Mouse (Mus musculus) heart, embryonic 10.5 days (tissue): ENCODE results near the gene Ecm2. TPM values are rescaled to one million over a fixed set of nuclear protein-coding genes. Genes with fewer than 3 reads are reported as not detected.

ENCODE experiments used
- DNase-seq: peaks from one replicate; pipeline ENCODE4 v3.0.0-alpha.2; 2017; ENCODE audit warnings: low spot score
- H3K27ac ChIP-seq: fragments of 300-500 bp; sonication (generic); 2 replicates; pipeline ENCODE4 v1.5.1; 2016; ENCODE audit warnings: mild to moderate bottlenecking
- H3K27me3 ChIP-seq: fragments of 300-500 bp; sonication (generic); 2 replicates; pipeline ENCODE4 v1.6.1; 2016; ENCODE audit warnings: mild to moderate bottlenecking; ENCODE audit not compliant: poor library complexity, insufficient read depth, severe bottlenecking
- H3K36me3 ChIP-seq: fragments of 300-500 bp; sonication (generic); 2 replicates; pipeline ENCODE4 v1.6.1; 2016; ENCODE audit warnings: mild to moderate bottlenecking, moderate library complexity
- H3K4me1 ChIP-seq: fragments of 300-500 bp; sonication (generic); 2 replicates; pipeline ENCODE4 v1.6.1; 2016; ENCODE audit warnings: mild to moderate bottlenecking
- H3K4me3 ChIP-seq: fragments of 300-500 bp; sonication (generic); 2 replicates; pipeline ENCODE4 v1.5.1; 2016; ENCODE audit warnings: mild to moderate bottlenecking, moderate library complexity
- H3K9me3 ChIP-seq: fragments of 300-500 bp; sonication (generic); 2 replicates; pipeline ENCODE4 v1.6.1; 2016; ENCODE audit warnings: mild to moderate bottlenecking, moderate library complexity
- WGBS: fragments of 180-500 bp; shearing (Covaris S2); methylation state at CpG from one replicate; pipeline ENCODE4 v1.1.7; 2016; 5-methylcytosine and 5-hydroxymethylcytosine counted together
- polyA plus RNA-seq: library from polyadenylated mRNA; unstranded; fragments of >200 nt; fragmentation: Nextera tagmentation; extraction: Ambion mirVana; gene quantifications from 2 replicates; pipeline ENCODE4 v1.2.1, GENCODE M21; 2016

Ecm2 gene
- polyA plus RNA-seq, 1 experiment from 2014 or later, result 0.63 TPM

GRCm38 (mm10) chr13:49538693-49539092 lies 34.1 kb downstream of the Ecm2 start:
- DNase-seq, result no peak
- H3K36me3 ChIP-seq, result no peaks in the 10 kb centered on the region
- H3K27ac ChIP-seq, result no peak overlapping the region
- no peak overlapping the region for H3K4me3 ChIP-seq
- WGBS, result 78% methylated on average over 1 of the region's 1 CpGs
- no peaks in the 10 kb centered on the region for H3K4me1 ChIP-seq
- no peaks in the 10 kb centered on the region for H3K9me3 ChIP-seq
- no peaks in the 10 kb centered on the region for H3K27me3 ChIP-seq

- Histone ChIP-seq H3K36me3 (no peaks in the 10 kb centered on the region), H3K27me3 (no peaks in the 10 kb centered on the region), H3K4me3 (no peak within 1 kb of the TSS), H3K27ac (no peak within 1 kb of the TSS), H3K9me3 (no peaks in the 10 kb centered on the region), H3K4me1 (peaks cover 8% of the 10 kb centered on the region; the same call in 1 of the 2 replicates)
- WGBS, result 87% methylated on average over 3 of the region's 3 CpGs
- DNase-seq, result no peak
Observed at GRCm38 (mm10) chr13:49544279-49544678, 39.7 kb downstream of the Ecm2 start, which contains the start of gene Aspn. TSS of gene Aspn (plus strand) at chr13:49544443.

DNA sequence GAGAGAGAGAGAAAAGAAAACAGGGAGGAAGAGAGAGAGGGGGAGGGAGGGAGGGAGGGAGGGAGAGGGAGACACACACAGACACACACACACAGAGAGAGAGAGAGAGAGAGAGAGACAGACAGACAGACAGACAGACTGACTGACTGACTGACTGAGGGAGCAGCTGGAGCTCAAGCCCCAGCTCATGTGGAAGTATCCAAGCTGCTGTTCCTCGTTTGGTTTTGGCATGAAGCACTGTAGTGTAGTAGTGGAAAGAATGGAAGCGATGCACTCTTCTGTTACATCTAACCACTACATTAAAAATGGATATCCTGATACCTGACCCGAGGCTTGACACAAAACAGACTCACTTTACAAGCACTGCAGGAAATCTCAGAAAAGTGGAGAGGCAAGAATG lies 41.0 kb downstream of the Ecm2 start:
- Histone ChIP-seq H3K4me3 (no peak overlapping the region), H3K27ac (no peak overlapping the region), H3K27me3 (no peaks in the 10 kb centered on the region), H3K9me3 (no peaks in the 10 kb centered on the region), H3K4me1 (peaks cover 8% of the 10 kb centered on the region; the same call in 1 of the 2 replicates), H3K36me3 (no peaks in the 10 kb centered on the region)
- WGBS, result 39% methylated on average over 3 of the region's 3 CpGs
- DNase-seq, result no peak

- H3K27me3 ChIP-seq, result no peaks in the 10 kb centered on the region
- no peak for DNase-seq
- 84% methylated on average over 1 of the region's 1 CpGs for WGBS
- no peak overlapping the region for H3K4me3 ChIP-seq
- H3K4me1 ChIP-seq, result peaks cover 8% of the 10 kb centered on the region; the same call in 1 of the 2 replicates
- H3K27ac ChIP-seq, result no peak overlapping the region
- H3K9me3 ChIP-seq, result no peaks in the 10 kb centered on the region
- H3K36me3 ChIP-seq, result no peaks in the 10 kb centered on the region
Observed at GRCm38 (mm10) chr13:49546517-49546916, 41.9 kb downstream of the Ecm2 start.

DNA sequence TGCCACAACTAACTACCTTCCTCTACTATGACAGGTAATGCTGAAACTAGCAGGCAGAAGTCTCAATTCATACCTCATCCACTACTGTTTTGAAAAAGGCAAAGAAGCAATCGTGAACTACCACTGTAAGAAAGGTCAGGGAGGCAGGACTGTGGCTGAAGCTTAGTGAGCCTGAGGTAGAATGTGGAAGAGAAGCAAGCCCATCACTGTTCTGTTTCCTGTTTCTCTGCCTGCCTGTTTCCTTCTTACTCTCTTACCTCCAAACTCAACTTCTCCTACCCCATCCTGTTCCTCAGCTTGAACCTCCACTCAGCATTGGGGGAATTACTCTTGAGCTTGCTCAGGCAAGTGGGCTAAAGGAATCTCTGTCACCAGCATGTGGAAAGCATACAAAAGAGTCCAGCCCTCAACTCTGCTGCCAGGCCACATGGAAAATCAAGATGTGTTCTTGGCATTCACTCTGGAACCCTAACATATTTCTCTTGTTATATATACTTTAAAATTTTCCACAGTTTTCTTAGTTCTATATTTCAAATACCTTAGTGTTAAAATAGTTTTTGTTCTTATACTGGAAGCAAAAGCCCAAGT lies 43.0 kb downstream of the Ecm2 start:
- Histone ChIP-seq H3K27me3 (no peaks in the 10 kb centered on the region), H3K4me3 (no peak overlapping the region), H3K4me1 (peaks cover 8% of the 10 kb centered on the region; the same call in 1 of the 2 replicates), H3K36me3 (no peaks in the 10 kb centered on the region), H3K9me3 (no peaks in the 10 kb centered on the region), H3K27ac (no peak overlapping the region)
- WGBS, result 73% methylated on average over 1 of the region's 1 CpGs
- no peak for DNase-seq

- H3K4me3 ChIP-seq, result no peak overlapping the region
- 90% methylated on average over 3 of the region's 3 CpGs for WGBS
- DNase-seq, result no peak
Observed at GRCm38 (mm10) chr13:49549616-49550015, 45.0 kb downstream of the Ecm2 start.

DNA sequence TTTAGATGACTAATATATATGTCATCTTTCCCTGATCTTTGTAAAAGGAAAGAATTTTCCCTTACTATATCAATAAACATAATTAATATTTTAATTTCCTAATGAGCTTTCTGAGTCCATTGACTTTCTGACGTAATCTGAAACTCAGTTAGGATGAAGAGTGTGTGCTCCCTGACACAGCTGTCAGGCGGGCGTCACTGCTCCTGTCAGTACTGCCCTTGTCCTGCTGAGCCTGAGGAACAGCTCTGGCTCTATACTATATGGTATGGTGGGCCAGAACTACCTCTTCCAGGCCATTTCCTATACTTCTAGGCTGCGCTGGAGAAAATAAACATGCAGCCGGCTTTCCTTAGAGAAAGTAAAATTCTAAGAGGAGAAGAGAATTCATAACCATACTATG lies 49.9 kb downstream of the Ecm2 start:
- Histone ChIP-seq H3K4me1 (no peaks in the 10 kb centered on the region), H3K27ac (no peak overlapping the region), H3K27me3 (no peaks in the 10 kb centered on the region), H3K36me3 (no peaks in the 10 kb centered on the region), H3K4me3 (no peak overlapping the region), H3K9me3 (no peaks in the 10 kb centered on the region)
- WGBS, result 73% methylated on average over 5 of the region's 5 CpGs
- no peak for DNase-seq

More at GRCm38 (mm10) chr13:49549616-49550015, 45.0 kb downstream of the Ecm2 start:
- Histone ChIP-seq H3K27ac (no peak overlapping the region), H3K27me3 (no peaks in the 10 kb centered on the region), H3K9me3 (no peaks in the 10 kb centered on the region), H3K4me1 (peaks cover 8% of the 10 kb centered on the region; the same call in 1 of the 2 replicates), H3K36me3 (no peaks in the 10 kb centered on the region)

DNA sequence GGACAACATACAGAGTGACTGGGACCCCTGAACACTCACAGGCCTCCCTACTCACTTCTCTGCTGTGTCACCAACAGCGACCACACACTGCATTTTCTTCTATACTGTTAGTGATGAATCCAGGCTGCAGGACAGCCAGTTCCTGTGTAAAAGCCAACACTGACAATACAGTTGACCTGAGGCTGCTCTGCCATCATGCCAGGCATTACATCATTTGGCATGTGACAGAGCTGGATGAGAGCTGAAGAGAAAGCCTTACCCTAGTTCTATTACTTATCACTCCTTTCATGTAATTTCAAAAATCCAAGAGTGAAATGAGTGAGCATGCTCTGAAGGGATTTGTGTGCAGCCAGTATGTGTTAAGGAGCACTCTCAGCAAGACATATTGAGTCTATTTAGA lies 51.6 kb downstream of the Ecm2 start:
- H3K27ac ChIP-seq, result no peak overlapping the region
- H3K36me3 ChIP-seq, result no peaks in the 10 kb centered on the region
- H3K27me3 ChIP-seq, result no peaks in the 10 kb centered on the region
- no peak for DNase-seq
- 87% methylated on average over 1 of the region's 1 CpGs for WGBS
- H3K4me3 ChIP-seq, result no peak overlapping the region
- H3K4me1 ChIP-seq, result no peaks in the 10 kb centered on the region
- H3K9me3 ChIP-seq, result no peaks in the 10 kb centered on the region

- WGBS, result 60% methylated on average over 1 of the region's 1 CpGs
- no peak overlapping the region for H3K4me3 ChIP-seq
- no peaks in the 10 kb centered on the region for H3K36me3 ChIP-seq
- no peaks in the 10 kb centered on the region for H3K4me1 ChIP-seq
- H3K27me3 ChIP-seq, result no peaks in the 10 kb centered on the region
- no peak for DNase-seq
- no peaks in the 10 kb centered on the region for H3K9me3 ChIP-seq
- H3K27ac ChIP-seq, result no peak overlapping the region
Observed at GRCm38 (mm10) chr13:49556924-49557323, 52.3 kb downstream of the Ecm2 start.

- Histone ChIP-seq H3K9me3 (no peaks in the 10 kb centered on the region), H3K4me1 (no peaks in the 10 kb centered on the region), H3K27ac (no peak overlapping the region), H3K27me3 (no peaks in the 10 kb centered on the region), H3K36me3 (no peaks in the 10 kb centered on the region), H3K4me3 (no peak overlapping the region)
- WGBS, result 38% methylated on average over 2 of the region's 2 CpGs
- no peak for DNase-seq
Observed at GRCm38 (mm10) chr13:49559185-49559584, 54.6 kb downstream of the Ecm2 start.

GRCm38 (mm10) chr13:49560886-49561285 lies 56.3 kb downstream of the Ecm2 start:
- Histone ChIP-seq H3K27ac (no peak overlapping the region), H3K4me1 (no peaks in the 10 kb centered on the region), H3K9me3 (no peaks in the 10 kb centered on the region), H3K36me3 (no peaks in the 10 kb centered on the region), H3K4me3 (no peak overlapping the region), H3K27me3 (no peaks in the 10 kb centered on the region)
- 40% methylated on average over 2 of the region's 2 CpGs for WGBS
- no peak for DNase-seq

- Histone ChIP-seq H3K4me3 (no peak overlapping the region), H3K27me3 (no peaks in the 10 kb centered on the region), H3K27ac (no peak overlapping the region), H3K4me1 (no peaks in the 10 kb centered on the region), H3K36me3 (no peaks in the 10 kb centered on the region), H3K9me3 (no peaks in the 10 kb centered on the region)
- no peak for DNase-seq
- 75% methylated on average over 1 of the region's 1 CpGs for WGBS
Observed at GRCm38 (mm10) chr13:49564347-49564746, 59.7 kb downstream of the Ecm2 start.

GRCm38 (mm10) chr13:49570371-49570770 lies 65.8 kb downstream of the Ecm2 start:
- Histone ChIP-seq H3K36me3 (no peaks in the 10 kb centered on the region), H3K4me1 (no peaks in the 10 kb centered on the region), H3K27me3 (no peaks in the 10 kb centered on the region), H3K9me3 (no peaks in the 10 kb centered on the region), H3K27ac (no peak overlapping the region), H3K4me3 (no peak overlapping the region)
- WGBS, result 73% methylated on average over 3 of the region's 3 CpGs
- DNase-seq, result no peak

DNA sequence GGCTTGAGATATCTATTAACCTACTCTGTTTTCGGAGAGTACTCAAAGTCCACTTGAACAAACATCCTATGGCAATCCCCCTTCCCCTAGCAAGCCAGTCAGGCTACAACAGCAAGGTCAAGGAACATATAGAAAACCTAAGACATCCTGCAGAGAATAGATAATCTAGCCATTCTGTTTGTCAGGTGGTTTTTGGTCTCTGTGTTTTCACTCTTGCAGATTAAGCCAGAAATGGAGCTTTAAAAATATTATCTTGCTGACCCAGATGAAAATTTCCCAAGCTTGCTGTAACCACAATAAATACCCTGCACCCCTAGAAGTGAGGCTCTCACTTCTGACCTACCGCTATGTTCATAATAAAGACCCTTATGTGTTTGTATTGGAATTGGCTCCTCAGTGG lies 66.8 kb downstream of the Ecm2 start:
- 67% methylated on average over 2 of the region's 2 CpGs for WGBS
- H3K27ac ChIP-seq, result no peak overlapping the region
- H3K4me1 ChIP-seq, result no peaks in the 10 kb centered on the region
- H3K27me3 ChIP-seq, result no peaks in the 10 kb centered on the region
- no peak overlapping the region for H3K4me3 ChIP-seq
- H3K9me3 ChIP-seq, result no peaks in the 10 kb centered on the region
- DNase-seq, result no peak
- no peaks in the 10 kb centered on the region for H3K36me3 ChIP-seq
